Mouse (Mus musculus): ENCODE results near the gene Klrd1.
"Not testable (repeated sequence)": the region's sequence is repeated elsewhere in the genome, so short reads cannot be mapped to it uniquely, and the experiment has no call there.

Gene Klrd1

DNA sequence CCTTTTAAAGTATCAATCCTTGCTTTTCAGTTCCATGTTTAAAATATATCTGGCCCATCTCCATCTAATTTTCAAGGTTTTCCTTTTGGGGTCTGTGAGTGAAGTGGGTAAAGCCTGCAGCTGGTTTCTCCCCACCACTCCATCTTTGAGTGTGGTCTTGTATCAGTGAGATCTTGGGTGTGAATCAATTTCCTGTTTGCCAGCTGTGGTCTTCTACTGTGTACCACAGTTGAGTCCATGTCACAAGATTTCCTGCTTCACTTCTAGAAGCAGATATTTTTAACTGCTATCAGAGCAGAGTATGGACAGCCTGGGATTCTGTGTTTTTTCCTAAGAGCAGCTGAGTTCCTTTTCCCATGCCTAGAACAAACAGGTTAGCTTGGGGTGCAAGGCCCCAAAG lies 16.8 kb downstream of the Klrd1 start:
- DNase-seq (ENCODE audit: low read depth, low spot score) = peak; percentile 15
- Histone ChIP-seq H3K27me3 (ENCODE audit: control insufficient read depth, insufficient read depth, low read length, poor library complexity, severe bottlenecking) (no peaks in the 10 kb centered on the region), H3K36me3 (ENCODE audit: control insufficient read depth, insufficient read depth, low read length, poor library complexity, severe bottlenecking) (no peaks in the 10 kb centered on the region)

GRCm38 (mm10) chr6:129623735-129624134 lies 32.2 kb downstream of the Klrd1 start, which contains the start of gene Klrk1:
Gene Klrk1 (minus strand): TSS chr6:129623864.
- DNase-seq (ENCODE audit: low read depth, low spot score) = no peak
- H3K36me3 ChIP-seq (ENCODE audit: control insufficient read depth, insufficient read depth, low read length, poor library complexity, severe bottlenecking) = no peaks in the 10 kb centered on the region
- H3K27me3 ChIP-seq (ENCODE audit: control insufficient read depth, insufficient read depth, low read length, poor library complexity, severe bottlenecking) = no peaks in the 10 kb centered on the region

DNA sequence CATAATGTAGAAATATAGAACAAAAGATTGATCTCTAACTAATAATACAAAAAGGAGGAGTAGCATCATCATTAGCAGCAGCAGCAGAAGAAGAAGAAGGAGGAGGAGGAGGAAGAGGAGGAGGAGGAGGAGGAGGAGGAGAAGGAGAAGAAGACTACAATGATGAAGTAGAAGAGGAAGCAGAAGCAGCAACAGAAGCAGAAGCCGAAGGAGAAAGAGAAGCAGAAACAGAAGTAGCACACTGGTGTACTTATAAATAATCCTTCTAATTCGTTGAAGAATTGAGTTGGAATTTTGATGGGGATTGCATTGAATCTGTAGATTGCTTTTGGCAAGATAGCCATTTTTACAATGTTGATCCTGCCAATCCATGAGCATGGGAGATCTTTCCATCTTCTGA lies 39.5 kb downstream of the Klrd1 start:
- DNase-seq (ENCODE audit: low read depth, low spot score); H3K27me3 ChIP-seq (ENCODE audit: control insufficient read depth, insufficient read depth, low read length, poor library complexity, severe bottlenecking); H3K36me3 ChIP-seq (ENCODE audit: control insufficient read depth, insufficient read depth, low read length, poor library complexity, severe bottlenecking): not testable (repeated sequence)

DNA sequence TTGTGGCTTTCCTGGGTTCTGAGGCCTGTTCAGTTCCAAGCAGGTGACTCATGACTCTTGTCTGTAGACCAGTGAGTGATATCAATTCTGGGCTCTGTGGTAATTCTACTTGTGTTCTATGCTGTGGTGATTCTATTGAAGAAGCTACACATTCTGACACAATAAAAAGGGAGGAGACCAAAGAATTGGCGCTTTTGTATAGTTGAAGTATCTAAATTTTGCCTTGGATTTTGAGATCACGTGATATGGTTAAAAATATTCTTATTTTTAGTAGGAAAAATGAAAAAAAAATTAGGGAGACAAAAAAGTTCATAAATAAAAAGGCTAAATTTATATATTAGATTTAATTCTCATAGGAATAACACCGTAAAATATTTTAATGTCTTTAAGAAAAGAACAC lies 51.7 kb downstream of the Klrd1 start, which contains the start of gene Klrc3:
Gene Klrc3, minus strand, starts transcription at position 101 of the 400 bp plus-strand sequence.
- not testable (repeated sequence) for H3K36me3 ChIP-seq (ENCODE audit: control insufficient read depth, insufficient read depth, low read length, poor library complexity, severe bottlenecking); H3K27me3 ChIP-seq (ENCODE audit: control insufficient read depth, insufficient read depth, low read length, poor library complexity, severe bottlenecking); DNase-seq (ENCODE audit: low read depth, low spot score)

- not testable (repeated sequence) for H3K36me3 ChIP-seq (ENCODE audit: control insufficient read depth, insufficient read depth, low read length, poor library complexity, severe bottlenecking); DNase-seq (ENCODE audit: low read depth, low spot score); H3K27me3 ChIP-seq (ENCODE audit: control insufficient read depth, insufficient read depth, low read length, poor library complexity, severe bottlenecking)
Measured at GRCm38 (mm10) chr6:129644054-129644453, 52.5 kb downstream of the Klrd1 start.
